Mouse (Mus musculus) intestine, embryonic 16.5 days (tissue): Measurements from ENCODE around the gene Zfp319. TPM values are rescaled to one million over a fixed set of nuclear protein-coding genes. Genes with fewer than 3 reads are reported as not detected.
"Not testable (repeated sequence)": the region's sequence is repeated elsewhere in the genome, so short reads cannot be mapped to it uniquely, and the experiment has no call there.

Experiments used
- ATAC-seq: fragments of 200-750 bp; cut with Nextera tagmentation; 2 replicates; pipeline ENCODE4 v1.8.0; 2017; ENCODE audit warnings: moderate TSS enrichment, moderate library complexity
- H3K27ac ChIP-seq: fragments of 300-500 bp; sonication (generic); 2 replicates; pipeline ENCODE4 v1.5.1; 2014; ENCODE audit warnings: mild to moderate bottlenecking, low read length
- H3K27me3 ChIP-seq: fragments of 300-500 bp; sonication (generic); replicated peaks from 2 replicates; pipeline ENCODE4 v1.6.1; 2014; ENCODE audit warnings: low read length, control low read depth, mixed read lengths; ENCODE audit not compliant: control insufficient read depth, insufficient read depth
- H3K36me3 ChIP-seq: fragments of 300-500 bp; sonication (generic); 2 replicates; pipeline ENCODE4 v1.6.1; 2014; ENCODE audit warnings: low read length, control low read depth; ENCODE audit not compliant: control insufficient read depth, insufficient read depth
- H3K4me1 ChIP-seq: fragments of 300-500 bp; sonication (generic); 2 replicates; pipeline ENCODE4 v1.6.1; 2014; ENCODE audit warnings: low read length, control low read depth, mixed read lengths; ENCODE audit not compliant: control insufficient read depth, insufficient read depth
- H3K4me2 ChIP-seq: fragments of 300-500 bp; sonication (generic); 2 replicates; pipeline ENCODE4 v1.6.1; 2014; ENCODE audit warnings: low read depth, low read length, control low read depth
- H3K4me3 ChIP-seq: fragments of 300-500 bp; sonication (generic); 2 replicates; pipeline ENCODE4 v1.5.1; 2014; ENCODE audit warnings: mild to moderate bottlenecking, low read length
- H3K9ac ChIP-seq: fragments of 300-500 bp; sonication (generic); 2 replicates; pipeline ENCODE4 v1.6.1; 2014; ENCODE audit warnings: low read depth, low read length
- H3K9me3 ChIP-seq: fragments of 300-500 bp; sonication (generic); 2 replicates; pipeline ENCODE4 v1.6.1; 2016; ENCODE audit warnings: low read length, control low read depth; ENCODE audit not compliant: control insufficient read depth
- WGBS: fragments of 180-500 bp; shearing (Covaris S2); extraction: QIAGEN DNeasy Blood & Tissue Kit; methylation state at CpG from one replicate; pipeline ENCODE4 v1.1.7; 2014; 5-methylcytosine and 5-hydroxymethylcytosine counted together
- polyA plus RNA-seq: library from polyadenylated mRNA; unstranded; fragments of >200 nt; fragmentation: Nextera tagmentation; extraction: Ambion mirVana; gene quantifications from 2 replicates; pipeline ENCODE4 v1.2.1, GENCODE M21; 2015

The Zfp319 gene
- 4.5 and 5.2 TPM in 2 replicates for polyA plus RNA-seq

DNA sequence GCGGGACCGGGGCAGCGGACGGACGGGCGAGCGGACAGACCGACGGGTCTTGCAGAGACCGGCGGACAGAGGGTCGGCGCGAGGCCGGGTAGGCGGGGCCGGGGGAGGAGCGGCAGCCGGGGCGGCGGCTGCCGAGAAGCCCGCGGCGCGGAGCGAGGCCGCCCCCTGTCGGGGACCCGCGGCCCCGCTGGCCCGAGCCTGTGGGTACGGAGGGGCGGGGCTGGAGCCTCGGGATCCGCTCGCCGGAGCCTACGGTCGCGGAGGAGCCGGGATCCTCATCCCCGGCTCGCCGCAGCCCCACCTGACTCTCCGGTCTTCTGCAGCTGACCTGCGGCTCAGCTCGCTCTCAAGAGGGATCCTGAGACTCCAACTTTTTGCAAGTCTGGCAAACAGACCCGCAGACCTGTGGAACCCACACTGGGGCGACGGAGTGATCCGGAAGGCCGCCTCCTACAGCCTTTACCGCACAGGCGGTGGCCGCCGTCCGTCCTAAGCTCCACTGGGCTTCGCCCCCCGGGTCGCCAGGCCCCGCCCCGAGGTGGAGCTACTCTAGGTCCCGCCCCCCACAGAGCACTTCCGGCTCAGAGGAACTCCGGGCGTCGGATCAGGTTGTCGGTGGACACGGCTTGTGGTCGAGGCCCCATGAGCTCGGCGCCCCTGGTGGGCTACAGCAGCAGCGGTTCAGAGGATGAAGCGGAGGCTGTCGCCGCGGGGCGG is at the start of gene Zfp319, which contains the start of gene Usb1:
TSS of gene Zfp319 (minus strand) at position 231 of the 717 bp plus-strand sequence.
TSS of gene Usb1 (plus strand) at position 565 of the 717 bp plus-strand sequence.
- peak within 1 kb of the TSS; percentile 97 for H3K9ac ChIP-seq
- WGBS = under 1% methylated on average over 77 of the region's 80 CpGs
- peak; percentile 96 for ATAC-seq
- no peaks in the 10 kb centered on the region for H3K9me3 ChIP-seq
- peaks cover 11% of the 10 kb centered on the region for H3K4me1 ChIP-seq
- peak within 1 kb of the TSS; percentile 99 for H3K27ac ChIP-seq
- peak within 1 kb of the TSS; percentile 87 for H3K4me3 ChIP-seq
- H3K4me2 ChIP-seq = peak within 1 kb of the TSS; percentile 83
- no peaks in the 10 kb centered on the region for H3K27me3 ChIP-seq
- H3K36me3 ChIP-seq = peaks cover 23% of the 10 kb centered on the region

DNA sequence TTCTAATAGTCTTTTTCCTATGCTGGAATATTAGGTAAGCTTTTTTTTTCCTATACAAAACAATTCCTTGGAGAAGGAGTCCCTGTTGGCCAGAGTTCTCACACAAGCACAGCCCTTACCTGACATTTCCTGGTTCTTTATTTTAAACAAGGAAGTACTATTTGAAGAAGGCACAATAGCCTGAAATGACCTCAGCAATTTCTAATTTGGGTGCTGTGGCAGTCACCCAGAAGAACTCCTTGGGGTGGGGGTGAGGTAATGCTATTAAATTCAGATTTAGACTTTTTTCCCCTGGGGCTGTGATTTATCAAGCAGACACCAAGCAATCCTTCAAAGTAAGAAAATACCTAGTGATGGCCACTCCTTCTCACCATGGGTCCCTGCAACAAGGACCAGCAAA is 49.2 kb upstream of the Zfp319 start:
- no peaks in the 10 kb centered on the region for H3K36me3 ChIP-seq
- H3K4me2 ChIP-seq = no peak overlapping the region
- H3K4me3 ChIP-seq = no peak overlapping the region
- H3K27ac ChIP-seq = no peak overlapping the region
- H3K9me3 ChIP-seq = no peaks in the 10 kb centered on the region
- no peaks in the 10 kb centered on the region for H3K27me3 ChIP-seq
- ATAC-seq = no peak
- H3K4me1 ChIP-seq = peaks cover 12% of the 10 kb centered on the region
- H3K9ac ChIP-seq = no peak overlapping the region

DNA sequence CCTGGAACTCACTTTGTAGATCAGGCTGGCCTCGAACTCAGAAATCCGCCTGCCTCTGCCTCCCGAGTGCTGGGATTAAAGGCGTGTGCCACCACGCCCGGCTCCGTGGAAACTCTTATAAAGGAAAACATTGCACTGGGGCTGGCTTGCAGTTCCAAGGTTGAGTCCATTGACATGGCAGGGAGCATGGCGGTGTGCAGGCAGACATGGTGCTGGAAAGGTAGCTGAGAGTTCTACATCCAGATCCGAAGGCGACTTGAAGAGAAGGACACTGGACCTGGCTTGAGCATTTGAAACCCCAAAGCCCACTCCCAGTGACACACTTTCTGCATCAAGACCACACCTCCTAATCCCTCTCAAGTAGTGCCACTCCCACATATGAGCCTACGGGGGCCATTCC is 47.2 kb upstream of the Zfp319 start:
- H3K36me3 ChIP-seq, ATAC-seq, H3K9me3 ChIP-seq, H3K27ac ChIP-seq, H3K4me2 ChIP-seq, H3K4me3 ChIP-seq, H3K9ac ChIP-seq, H3K27me3 ChIP-seq: not testable (repeated sequence)
- 97% methylated on average over 11 of the region's 11 CpGs for WGBS
- H3K4me1 ChIP-seq = peaks cover 12% of the 10 kb centered on the region

DNA sequence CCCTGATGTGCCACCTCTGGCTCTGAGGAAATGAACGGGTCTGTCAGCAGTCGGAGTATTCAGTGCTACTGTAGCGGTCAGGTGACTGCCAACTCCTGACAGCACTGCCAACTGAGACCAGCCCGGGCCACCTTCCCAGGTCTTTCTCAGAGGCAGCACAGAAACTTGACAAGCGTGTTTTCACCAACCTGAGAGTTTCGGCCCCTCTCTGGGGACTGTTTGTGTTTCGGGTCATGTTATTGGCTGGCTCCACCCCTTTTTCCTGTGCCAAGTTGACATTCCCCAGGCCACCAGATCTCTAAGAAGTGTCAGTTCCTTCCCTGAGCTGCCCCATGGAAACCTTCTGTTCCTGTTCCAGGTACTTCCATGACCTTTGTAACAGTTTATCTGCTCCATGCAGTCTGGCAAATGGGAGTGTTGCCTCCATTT is 46.1 kb upstream of the Zfp319 start:
- Histone ChIP-seq H3K36me3 (no peaks in the 10 kb centered on the region), H3K27ac (peak overlapping the region; percentile 84), H3K4me2 (peak overlapping the region; percentile 5; the same call in 1 of the 2 replicates), H3K27me3 (no peaks in the 10 kb centered on the region), H3K9me3 (no peaks in the 10 kb centered on the region), H3K9ac (0 out of 2 replicates have a peak overlapping the region, but pooled peaks have one; percentile 32), H3K4me3 (no peak overlapping the region), H3K4me1 (peaks cover 12% of the 10 kb centered on the region)
- WGBS = 15% methylated on average over 7 of the region's 7 CpGs
- peak; percentile 85 for ATAC-seq

DNA sequence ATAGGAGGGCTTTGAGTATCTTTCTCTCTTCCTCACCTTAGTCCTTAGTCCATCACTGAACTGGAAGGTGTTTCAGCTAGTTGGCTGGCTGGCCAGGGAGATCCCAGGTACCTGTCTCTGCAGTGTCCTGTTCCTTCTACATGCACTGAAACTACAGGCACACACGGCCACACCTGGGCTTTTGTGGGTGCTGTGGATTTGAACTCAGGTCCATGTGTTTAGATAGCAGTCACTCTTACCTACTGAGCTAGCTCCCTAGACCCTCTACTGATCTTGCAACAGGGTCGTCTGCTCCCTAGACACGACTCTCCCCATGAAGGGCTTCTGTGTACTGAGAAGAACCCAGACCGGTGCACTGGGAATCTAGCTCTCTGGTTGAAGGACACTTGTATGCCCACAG is 45.4 kb upstream of the Zfp319 start:
- Histone ChIP-seq H3K27ac (peak overlapping the region; percentile 84), H3K9ac (no peak overlapping the region), H3K4me2 (no peak overlapping the region), H3K4me3 (no peak overlapping the region), H3K9me3 (no peaks in the 10 kb centered on the region), H3K4me1 (peaks cover 12% of the 10 kb centered on the region), H3K36me3 (no peaks in the 10 kb centered on the region), H3K27me3 (no peaks in the 10 kb centered on the region)
- 68% methylated on average over 4 of the region's 4 CpGs for WGBS
- no peak for ATAC-seq

DNA sequence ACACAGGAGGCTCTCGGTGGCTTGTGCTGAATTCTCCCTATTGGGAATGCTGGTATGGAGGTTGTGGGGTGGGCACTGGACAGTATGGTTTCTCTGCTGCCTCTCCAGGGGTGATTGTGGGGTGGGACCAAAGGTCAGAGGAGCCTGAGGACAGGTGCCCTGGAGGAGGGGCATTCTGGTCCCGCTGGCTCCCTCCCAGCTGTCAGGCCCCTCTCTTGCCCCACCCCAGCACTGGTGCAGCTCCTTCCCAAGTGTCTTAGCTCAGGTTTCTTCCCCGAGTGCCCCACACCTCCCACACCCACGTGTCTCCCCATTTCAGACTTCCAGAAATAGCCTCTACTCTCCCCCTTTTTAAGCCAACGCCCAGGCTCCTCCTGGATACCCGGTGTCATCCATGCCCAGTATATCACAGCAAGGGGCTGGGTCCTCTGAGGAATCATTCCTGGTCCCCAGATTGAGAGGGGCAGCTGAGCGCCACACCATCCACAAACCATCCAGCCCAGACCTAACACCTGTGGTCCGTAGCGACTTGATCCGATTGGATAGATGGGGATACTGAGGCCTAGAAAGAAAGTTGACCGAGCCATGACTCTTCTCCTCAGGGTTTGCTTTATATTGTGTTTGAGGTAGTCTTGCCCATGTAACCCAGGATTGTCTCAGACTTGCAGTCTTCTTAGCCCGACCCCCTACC is 44.7 kb upstream of the Zfp319 start:
- Histone ChIP-seq H3K9me3 (no peaks in the 10 kb centered on the region), H3K4me1 (peaks cover 12% of the 10 kb centered on the region), H3K9ac (no peak overlapping the region), H3K4me3 (no peak overlapping the region), H3K27me3 (no peaks in the 10 kb centered on the region), H3K36me3 (no peaks in the 10 kb centered on the region), H3K4me2 (no peak overlapping the region), H3K27ac (no peak overlapping the region)
- 74% methylated on average over 12 of the region's 12 CpGs for WGBS
- ATAC-seq = no peak

DNA sequence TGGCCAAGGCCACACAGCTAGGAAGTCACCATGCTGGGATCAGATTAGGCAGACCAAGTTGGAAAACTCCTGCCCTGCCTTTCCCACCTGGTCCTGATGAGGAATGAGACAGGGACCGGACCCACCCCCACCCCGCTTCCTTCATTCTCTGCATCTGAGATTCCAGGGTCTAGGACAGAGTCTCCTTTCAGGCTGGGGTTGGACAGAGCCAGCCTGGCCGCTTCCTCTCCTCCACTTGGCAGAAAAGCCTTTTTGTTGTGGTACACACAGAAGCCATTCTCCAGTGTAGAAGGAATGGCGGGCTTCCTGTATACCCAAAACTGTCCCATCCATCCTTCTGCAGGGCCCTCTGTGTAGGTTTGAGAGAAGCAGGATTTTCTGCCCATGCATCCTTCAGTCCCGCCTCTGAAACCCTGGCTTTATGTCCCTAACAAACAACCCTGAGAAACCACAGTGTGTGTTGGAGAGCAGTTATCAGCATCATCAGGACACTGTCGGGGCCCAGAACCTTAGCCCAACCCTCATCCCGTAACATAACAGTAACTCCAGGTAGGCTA is 43.7 kb upstream of the Zfp319 start:
- Histone ChIP-seq H3K4me2 (no peak overlapping the region), H3K4me3 (no peak overlapping the region), H3K9me3 (no peaks in the 10 kb centered on the region), H3K27me3 (no peaks in the 10 kb centered on the region), H3K4me1 (peaks cover 12% of the 10 kb centered on the region), H3K27ac (no peak overlapping the region), H3K9ac (no peak overlapping the region), H3K36me3 (no peaks in the 10 kb centered on the region)
- no peak for ATAC-seq
- 73% methylated on average over 7 of the region's 7 CpGs for WGBS

DNA sequence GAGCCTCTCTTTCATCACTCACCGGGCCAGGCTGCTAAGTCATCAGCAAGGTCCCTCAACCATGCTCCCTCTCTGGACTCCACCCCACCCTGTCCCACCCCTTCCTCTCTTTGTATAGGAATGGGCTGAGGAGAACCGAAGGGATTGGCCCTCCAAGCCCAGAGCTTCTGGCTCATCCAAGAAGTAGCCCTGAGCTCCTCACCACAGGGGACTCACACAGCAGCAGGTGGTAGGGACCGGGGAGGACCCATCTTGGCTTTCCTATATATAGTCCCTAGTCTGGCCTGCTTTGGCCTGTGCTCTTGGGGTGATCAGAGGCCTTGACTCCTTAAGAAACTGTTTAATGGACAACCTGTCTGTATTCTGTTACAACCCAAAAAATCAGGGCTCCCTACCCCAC is 42.7 kb upstream of the Zfp319 start:
- no peak overlapping the region for H3K27ac ChIP-seq

DNA sequence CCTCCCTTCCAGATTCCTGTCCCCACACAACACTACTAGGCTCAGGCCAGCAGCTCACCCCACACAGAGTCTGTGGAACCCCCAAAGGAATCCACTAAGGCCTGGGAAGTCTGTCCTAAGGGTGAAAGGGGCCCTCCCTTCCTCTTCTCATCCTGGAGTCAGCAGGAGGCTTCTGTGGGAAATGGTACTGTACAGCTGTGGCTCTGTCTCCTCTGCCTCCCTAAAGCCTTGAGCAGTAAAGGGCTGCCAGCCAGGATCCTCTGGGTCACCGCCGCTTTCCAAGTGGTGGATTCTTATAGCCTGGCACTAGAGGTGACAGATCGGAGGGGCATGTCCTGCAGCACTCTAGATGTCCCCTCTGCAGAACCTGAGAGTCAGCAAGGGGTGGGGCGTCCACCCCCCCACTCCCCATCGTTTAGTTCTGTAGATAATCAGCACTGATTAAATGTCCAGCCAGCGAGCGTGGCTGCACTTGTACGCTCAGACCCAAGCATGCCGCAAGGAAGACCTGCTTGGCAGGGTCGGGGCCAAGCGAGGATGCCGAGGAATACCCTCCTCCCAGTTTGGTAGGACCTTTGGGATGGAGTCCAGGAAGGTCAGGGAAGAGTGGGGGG is 41.7 kb upstream of the Zfp319 start:
- ATAC-seq = no peak
- Histone ChIP-seq H3K27me3 (no peaks in the 10 kb centered on the region), H3K9ac (no peak overlapping the region), H3K4me3 (no peak overlapping the region), H3K4me2 (no peak overlapping the region), H3K4me1 (peaks cover 24% of the 10 kb centered on the region), H3K27ac (no peak overlapping the region), H3K9me3 (no peaks in the 10 kb centered on the region), H3K36me3 (0 out of 2 replicates have a peak, but pooled peaks cover under 1% of the 10 kb centered on the region)
- 62% methylated on average over 12 of the region's 12 CpGs for WGBS

More for the DNA sequence above, 42.7 kb upstream of the Zfp319 start:
- Histone ChIP-seq H3K4me1 (peaks cover 20% of the 10 kb centered on the region), H3K9ac (no peak overlapping the region), H3K4me3 (no peak overlapping the region), H3K27me3 (no peaks in the 10 kb centered on the region), H3K36me3 (no peaks in the 10 kb centered on the region), H3K9me3 (no peaks in the 10 kb centered on the region), H3K4me2 (no peak overlapping the region)
- WGBS = 79% methylated on average over 3 of the region's 3 CpGs
- ATAC-seq = no peak
